ENCODE assay signal across 35 mouse cellular contexts in genomic region chr16:31622356-31622755, GRCm38 (mm10).
"Had no signal": no experiment of that assay in that cellular context is flagged by ENCODE, and none has a peak within 500 bp of the region (broad histone marks: within the 10 kb centered on the region; RNA-seq: fewer than 3 reads in every experiment).

No protein-coding gene starts in this region.

- H3K36me3 ChIP-seq: heart, embryonic 12.5 days; heart, embryonic 13.5 days; heart, embryonic 15.5 days; hindbrain, embryonic 12.5 days; hindbrain, embryonic 13.5 days; hindbrain, embryonic 15.5 days; intestine, embryonic 15.5 days; kidney, embryonic 15.5 days had no signal

- H3K27me3 ChIP-seq: heart, embryonic 12.5 days; heart, embryonic 13.5 days; heart, embryonic 15.5 days; hindbrain, embryonic 12.5 days; hindbrain, embryonic 13.5 days; hindbrain, embryonic 15.5 days; intestine, embryonic 15.5 days; kidney, embryonic 15.5 days had no signal

- H3K4me3 ChIP-seq: heart, embryonic 12.5 days; heart, embryonic 13.5 days; heart, embryonic 15.5 days; hindbrain, embryonic 10.5 days; hindbrain, embryonic 12.5 days; hindbrain, embryonic 13.5 days; hindbrain, embryonic 15.5 days; intestine, embryonic 15.5 days; kidney, embryonic 15.5 days; layer of hippocampus, adult 2 months; left cerebral cortex, adult 2 months had no signal

- H3K9ac ChIP-seq: heart, embryonic 12.5 days; heart, embryonic 13.5 days; heart, embryonic 15.5 days; hindbrain, embryonic 12.5 days; hindbrain, embryonic 13.5 days; hindbrain, embryonic 14.5 days; hindbrain, embryonic 15.5 days; intestine, embryonic 15.5 days; kidney, embryonic 15.5 days had no signal

- H3K4me2 ChIP-seq: heart, embryonic 11.5 days; heart, embryonic 12.5 days; heart, embryonic 13.5 days; heart, embryonic 15.5 days; hindbrain, embryonic 12.5 days; hindbrain, embryonic 13.5 days; hindbrain, embryonic 14.5 days; hindbrain, embryonic 15.5 days; intestine, embryonic 15.5 days; kidney, embryonic 15.5 days had no signal

- DNase-seq: heart, postnatal 10 days; heart, postnatal 14 days; heart, postnatal 36 days; heart, postnatal 4 days; kidney, adult 11 months; kidney, adult 18-20 months; kidney, adult 2 months; kidney, adult 8-10 months; kidney, adult 9 months; kidney, postnatal 10 days; kidney, postnatal 14 days; kidney, postnatal 25 days; kidney, postnatal 36 days; kidney, postnatal 4 days; layer of hippocampus, adult 9-11 months; layer of hippocampus, postnatal 36 days had no signal

- H3K9me3 ChIP-seq: heart, embryonic 12.5 days; heart, embryonic 13.5 days; heart, embryonic 15.5 days; hindbrain, embryonic 10.5 days; hindbrain, embryonic 12.5 days; hindbrain, embryonic 13.5 days; hindbrain, embryonic 15.5 days; intestine, embryonic 15.5 days; kidney, embryonic 15.5 days had no signal

- H3K27ac ChIP-seq: heart, embryonic 13.5 days; heart, embryonic 15.5 days; hindbrain, embryonic 10.5 days; hindbrain, embryonic 12.5 days; hindbrain, embryonic 13.5 days; hindbrain, embryonic 14.5 days; hindbrain, embryonic 15.5 days; hindbrain, postnatal 0 days; intestine, embryonic 15.5 days; kidney, embryonic 15.5 days; kidney, postnatal 0 days; layer of hippocampus, adult 2 months; left cerebral cortex, adult 2 months had no signal

- ATAC-seq: hindbrain, embryonic 16.5 days; hindbrain, postnatal 0 days; inflammation-experienced regulatory T-cells, adult 6 months; intestine, embryonic 15.5 days; intestine, embryonic 16.5 days; intestine, postnatal 0 days had no signal
